Mouse (Mus musculus) stomach, postnatal 0 days (tissue): ENCODE results near the gene Fto. TPM values are rescaled to one million over a fixed set of nuclear protein-coding genes. Genes with fewer than 3 reads are reported as not detected.

Experiments used
- ATAC-seq: fragments of 200-750 bp; cut with Nextera tagmentation; 2 replicates; pipeline ENCODE4 v1.8.0; 2017; ENCODE audit not compliant: low FRiP score, low TSS enrichment
- DNase-seq: peaks from one replicate; pipeline ENCODE4 v3.0.0-alpha.2; 2016; ENCODE audit warnings: low spot score
- H3K27ac ChIP-seq: fragments of 300-500 bp; sonication (generic); replicated peaks from 2 replicates; pipeline ENCODE4 v1.5.1; 2014; ENCODE audit warnings: mild to moderate bottlenecking, control low read depth
- H3K27me3 ChIP-seq: fragments of 300-500 bp; sonication (generic); 2 replicates; pipeline ENCODE4 v1.6.1; 2014; ENCODE audit warnings: low read length; ENCODE audit not compliant: control insufficient read depth, insufficient read depth
- H3K36me3 ChIP-seq: fragments of 300-500 bp; sonication (generic); 2 replicates; pipeline ENCODE4 v1.6.1; 2014; ENCODE audit warnings: low read length, mixed read lengths; ENCODE audit not compliant: control insufficient read depth, insufficient read depth
- H3K4me1 ChIP-seq: fragments of 300-500 bp; sonication (generic); replicated peaks from 2 replicates; pipeline ENCODE4 v1.6.1; 2014; ENCODE audit warnings: antibody characterized with exemption; ENCODE audit not compliant: control insufficient read depth, insufficient read depth
- H3K4me2 ChIP-seq: fragments of 300-500 bp; sonication (generic); replicated peaks from 2 replicates; pipeline ENCODE4 v1.6.1; 2014; ENCODE audit warnings: low read depth, mild to moderate bottlenecking, control low read depth, moderate library complexity
- H3K4me3 ChIP-seq: fragments of 300-500 bp; sonication (generic); 2 replicates; pipeline ENCODE4 v1.5.1; 2014; ENCODE audit warnings: low read depth, low read length, control low read depth
- H3K9ac ChIP-seq: fragments of 300-500 bp; sonication (generic); 2 replicates; pipeline ENCODE4 v1.6.1; 2014; ENCODE audit warnings: mild to moderate bottlenecking, low read length, control low read depth, mixed read lengths
- H3K9me3 ChIP-seq: fragments of 300-500 bp; sonication (generic); 2 replicates; pipeline ENCODE4 v1.6.1; 2016; ENCODE audit warnings: low read length; ENCODE audit not compliant: control insufficient read depth
- CTCF ChIP-seq: IDR thresholded peaks from 2 replicates; pipeline ENCODE4 v1.5.1; 2016; ENCODE audit warnings: antibody characterized with exemption, low read depth, mild to moderate bottlenecking, moderate library complexity
- EP300 ChIP-seq: optimal IDR thresholded peaks from 2 replicates; pipeline ENCODE3; 2016; ENCODE audit warnings: antibody characterized with exemption
- WGBS: fragments of 180-500 bp; shearing (Covaris S2); extraction: QIAGEN DNeasy Blood & Tissue Kit; methylation state at CpG from one replicate; pipeline ENCODE4 v1.1.7; 2014; 5-methylcytosine and 5-hydroxymethylcytosine counted together
- polyA plus RNA-seq: library from polyadenylated mRNA; unstranded; fragments of >200 nt; fragmentation: Nextera tagmentation; extraction: Ambion mirVana; gene quantifications from 2 replicates; pipeline ENCODE4 v1.2.1, GENCODE M21; 2015

Fto gene
- polyA plus RNA-seq, 1 experiment from 2014 or later: 25.7 TPM

GRCm38 (mm10) chr8:91426496-91426895, 113.2 kb downstream of the Fto start:
- Histone ChIP-seq H3K4me1 (no peaks in the 10 kb centered on the region), H3K4me3 (no peak overlapping the region), H3K27me3 (no peaks in the 10 kb centered on the region), H3K9ac (no peak overlapping the region), H3K27ac (no peak overlapping the region), H3K4me2 (no peak overlapping the region), H3K9me3 (no peaks in the 10 kb centered on the region), H3K36me3 (no peaks in the 10 kb centered on the region)
- no peak for TF ChIP-seq EP300
- no peak for TF ChIP-seq CTCF
- DNase-seq (no peak), ATAC-seq (no peak)
- 67% methylated on average over 1 of the region's 1 CpGs for WGBS

GRCm38 (mm10) chr8:91430333-91430940, 117.1 kb downstream of the Fto start:
- 99% methylated on average over 3 of the region's 3 CpGs for WGBS
- Histone ChIP-seq H3K4me3 (no peak overlapping the region), H3K27me3 (no peaks in the 10 kb centered on the region), H3K4me2 (no peak overlapping the region), H3K9me3 (no peaks in the 10 kb centered on the region), H3K9ac (no peak overlapping the region), H3K36me3 (no peaks in the 10 kb centered on the region), H3K27ac (no peak overlapping the region), H3K4me1 (no peaks in the 10 kb centered on the region)
- no peak for DNase-seq
- TF ChIP-seq EP300 (no peak), CTCF (no peak)
- no peak for ATAC-seq

GRCm38 (mm10) chr8:91436036-91436435, 122.7 kb downstream of the Fto start:
- TF ChIP-seq CTCF (no peak), EP300 (no peak)
- Histone ChIP-seq H3K27ac (no peak overlapping the region), H3K4me1 (no peaks in the 10 kb centered on the region), H3K4me2 (no peak overlapping the region), H3K9me3 (peaks cover 4% of the 10 kb centered on the region; the same call in 1 of the 2 replicates), H3K27me3 (no peaks in the 10 kb centered on the region), H3K4me3 (no peak overlapping the region), H3K9ac (no peak overlapping the region), H3K36me3 (no peaks in the 10 kb centered on the region)
- ATAC-seq (no peak), DNase-seq (no peak)
- 97% methylated on average over 15 of the region's 15 CpGs for WGBS

- DNase-seq: no peak
- H3K4me2 ChIP-seq: no peak overlapping the region
- WGBS: 60% methylated on average over 4 of the region's 4 CpGs
- H3K4me3 ChIP-seq: no peak overlapping the region
- no peaks in the 10 kb centered on the region for H3K27me3 ChIP-seq
- H3K9ac ChIP-seq: no peak overlapping the region
- no peak overlapping the region for H3K27ac ChIP-seq
- ATAC-seq: no peak
- TF ChIP-seq EP300 (no peak), CTCF (no peak)
- H3K36me3 ChIP-seq: no peaks in the 10 kb centered on the region
- no peaks in the 10 kb centered on the region for H3K9me3 ChIP-seq
- H3K4me1 ChIP-seq: 0 out of 2 replicates have a peak, but pooled peaks cover 3% of the 10 kb centered on the region
Measured at GRCm38 (mm10) chr8:91443911-91444310, 130.6 kb downstream of the Fto start.

GRCm38 (mm10) chr8:91444636-91445410, 131.5 kb downstream of the Fto start:
- 64% methylated on average over 11 of the region's 11 CpGs for WGBS

GRCm38 (mm10) chr8:91445516-91445915, 132.2 kb downstream of the Fto start:
- DNase-seq (no peak), ATAC-seq (no peak)
- Histone ChIP-seq H3K4me1 (0 out of 2 replicates have a peak, but pooled peaks cover 3% of the 10 kb centered on the region), H3K4me3 (no peak overlapping the region), H3K9ac (no peak overlapping the region), H3K27ac (no peak overlapping the region; the same call in 1 of the 2 replicates), H3K36me3 (no peaks in the 10 kb centered on the region), H3K27me3 (no peaks in the 10 kb centered on the region), H3K9me3 (no peaks in the 10 kb centered on the region), H3K4me2 (no peak overlapping the region)
- no peak for TF ChIP-seq EP300
- no peak for TF ChIP-seq CTCF
- 72% methylated on average over 10 of the region's 10 CpGs for WGBS

More at GRCm38 (mm10) chr8:91444636-91445410, 131.5 kb downstream of the Fto start:
- Histone ChIP-seq H3K4me2 (no peak overlapping the region), H3K9ac (no peak overlapping the region), H3K27ac (no peak overlapping the region), H3K4me3 (no peak overlapping the region), H3K9me3 (no peaks in the 10 kb centered on the region), H3K4me1 (0 out of 2 replicates have a peak, but pooled peaks cover 3% of the 10 kb centered on the region), H3K27me3 (no peaks in the 10 kb centered on the region), H3K36me3 (no peaks in the 10 kb centered on the region)
- TF ChIP-seq EP300: no peak
- no peak for TF ChIP-seq CTCF
- no peak for ATAC-seq
- no peak for DNase-seq
